Mouse (Mus musculus) fat pad, adult 2 months (tissue): ENCODE measurements around the gene 2210016L21Rik.
"Not testable (repeated sequence)": the region's sequence is repeated elsewhere in the genome, so short reads cannot be mapped to it uniquely, and the experiment has no call there.

Experiments used
- DNase-seq: peaks from one replicate; pipeline ENCODE4 v3.0.0-alpha.2; 2011; ENCODE audit warnings: low read depth, low spot score; ENCODE audit errors: extremely low read depth

2210016L21Rik gene

GRCm38 (mm10) chr5:114941138-114941537 lies 820 bp upstream of the 2210016L21Rik start:
- DNase-seq, result not testable (repeated sequence)

DNA sequence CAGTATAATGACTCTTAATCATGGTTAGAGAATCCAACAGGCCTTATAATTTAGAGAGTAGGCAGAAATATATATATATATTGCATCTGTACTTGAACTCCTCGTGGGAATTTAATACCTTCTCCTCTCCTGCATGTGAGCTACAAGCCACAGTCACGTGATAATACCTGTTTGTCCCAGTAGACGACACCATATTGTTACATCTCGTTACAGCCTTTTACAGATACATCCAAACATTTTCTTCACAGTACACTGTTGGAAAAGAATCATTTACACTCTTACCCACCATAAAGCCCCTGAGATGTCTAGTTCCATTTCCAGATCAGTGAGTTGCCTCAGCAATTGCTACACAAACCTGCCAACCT lies 790 bp downstream of the 2210016L21Rik start:
- DNase-seq, result no peak

DNA sequence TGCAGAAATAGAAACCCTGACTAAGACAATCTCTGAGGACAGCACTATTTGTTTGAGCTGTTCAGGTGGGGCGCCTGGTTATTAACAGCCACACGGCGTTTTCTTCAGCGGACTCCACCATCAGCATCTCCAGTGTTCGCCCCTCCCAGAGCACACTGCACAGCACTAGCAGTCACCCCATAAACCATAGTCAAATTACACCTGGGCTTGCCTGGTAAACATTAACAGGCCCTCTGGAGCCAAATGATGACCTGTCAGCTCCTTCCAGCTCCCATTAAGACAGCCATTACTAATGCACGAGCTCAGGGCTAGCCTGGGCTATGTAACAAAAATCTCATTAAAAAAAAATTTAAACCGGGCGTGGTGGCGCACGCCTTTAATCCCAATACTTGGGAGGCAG lies 3.1 kb downstream of the 2210016L21Rik start:
- DNase-seq, result no peak

GRCm38 (mm10) chr5:114948891-114949290 lies 6.9 kb downstream of the 2210016L21Rik start:
- DNase-seq, result no peak

- no peak for DNase-seq
Observed at GRCm38 (mm10) chr5:114949316-114949715, 7.4 kb downstream of the 2210016L21Rik start.

- no peak for DNase-seq
Observed at GRCm38 (mm10) chr5:114949812-114950211, 7.9 kb downstream of the 2210016L21Rik start.

GRCm38 (mm10) chr5:114950669-114951068 lies 8.7 kb downstream of the 2210016L21Rik start:
- no peak for DNase-seq

DNA sequence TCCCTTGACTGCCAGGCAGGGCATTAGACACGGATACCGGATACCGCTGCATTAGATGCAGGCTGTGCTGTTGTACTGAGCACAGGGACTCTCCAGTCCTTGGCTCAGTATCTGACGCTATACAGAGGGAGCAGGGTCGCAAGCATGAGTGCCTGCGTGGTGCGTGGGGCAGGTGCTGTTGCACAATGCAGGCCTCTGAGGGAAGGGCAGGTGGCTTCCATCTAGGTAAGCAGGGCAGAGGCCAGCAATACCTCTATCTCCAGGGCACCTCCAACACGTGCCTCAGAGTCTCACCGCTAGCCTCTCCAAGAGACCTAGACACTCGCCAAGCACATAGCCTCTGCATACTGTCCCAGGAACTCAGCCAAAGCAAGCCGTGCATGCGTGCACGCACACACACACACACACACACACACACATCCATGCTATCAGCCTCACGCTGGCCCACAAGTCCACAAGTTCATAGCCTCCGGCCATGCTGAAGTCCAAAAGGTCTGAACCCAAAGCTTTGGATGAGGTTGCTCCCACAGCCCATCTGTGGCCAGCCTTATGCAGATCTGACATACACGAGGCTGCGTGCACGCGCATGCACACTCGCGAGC lies 9.4 kb downstream of the 2210016L21Rik start:
- no peak for DNase-seq

DNA sequence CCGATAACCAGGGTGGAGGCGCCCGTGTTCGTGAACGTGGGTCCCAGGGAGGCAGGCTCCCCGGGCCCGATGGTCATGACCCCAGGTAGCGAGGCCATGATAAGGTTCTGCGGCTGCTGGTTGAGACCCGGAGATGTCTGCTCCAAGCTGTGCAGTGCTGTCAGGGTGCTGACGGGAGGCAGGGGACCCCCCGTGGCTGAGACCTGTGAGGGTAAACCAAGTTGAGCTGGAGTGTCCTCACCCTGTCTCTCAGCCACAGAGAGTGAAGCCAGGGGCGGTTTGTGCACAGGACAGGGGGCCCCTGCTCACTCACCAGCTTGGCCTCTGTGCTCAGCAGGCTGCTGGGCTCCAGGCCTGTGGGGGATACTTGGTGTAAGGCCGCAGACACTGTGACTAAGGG lies 11.4 kb downstream of the 2210016L21Rik start:
- no peak for DNase-seq

GRCm38 (mm10) chr5:114958069-114958468 lies 16.1 kb downstream of the 2210016L21Rik start:
- DNase-seq, result no peak

- no peak for DNase-seq
Observed at GRCm38 (mm10) chr5:114961590-114962360, 19.8 kb downstream of the 2210016L21Rik start.

GRCm38 (mm10) chr5:114964315-114964966 lies 22.5 kb downstream of the 2210016L21Rik start:
- DNase-seq, result no peak

DNA sequence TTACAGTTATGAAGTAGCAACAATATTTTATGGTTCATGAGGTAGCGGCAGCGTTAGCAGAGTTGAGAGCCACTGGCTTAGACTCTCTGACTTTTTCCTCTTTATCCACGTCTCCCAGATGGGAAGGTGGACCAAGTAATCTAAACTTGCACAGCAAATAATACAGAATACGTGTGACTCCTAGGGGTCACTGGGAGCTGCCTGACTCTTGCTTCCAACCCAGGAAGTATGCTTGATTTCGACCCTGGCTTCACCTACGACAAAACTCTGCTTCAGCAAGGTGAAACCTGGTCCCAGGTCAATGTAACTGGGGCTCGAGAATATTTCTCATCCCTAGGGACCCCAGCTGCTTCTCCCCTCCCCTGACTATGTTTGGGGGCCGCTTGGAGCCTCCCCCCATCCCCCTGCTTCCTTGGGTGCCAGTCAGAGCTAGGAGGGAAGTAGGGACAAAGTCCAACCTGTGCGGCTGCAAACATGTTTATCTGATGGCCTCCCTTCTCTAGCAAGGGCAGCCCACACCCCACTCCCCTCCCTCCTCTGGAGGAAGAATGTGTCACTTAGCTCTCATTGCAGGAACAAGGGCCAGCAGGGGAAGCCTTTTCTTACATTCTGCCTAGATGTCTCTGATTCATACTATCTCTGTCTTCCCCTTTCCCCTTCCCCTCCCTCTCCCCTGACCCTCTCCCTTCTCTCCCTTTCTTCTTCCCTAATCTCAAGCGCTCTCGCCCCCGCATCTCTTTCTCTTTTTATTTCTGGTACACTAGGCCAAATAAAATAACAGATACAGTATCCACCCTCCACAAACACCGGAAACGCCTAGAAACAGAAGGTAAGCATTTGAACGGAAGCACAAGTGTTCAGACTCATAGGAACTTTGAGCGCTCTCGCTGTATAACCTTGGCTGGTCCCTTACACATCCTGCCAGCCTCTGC lies 23.3 kb downstream of the 2210016L21Rik start:
- no peak for DNase-seq

- DNase-seq, result no peak
Observed at GRCm38 (mm10) chr5:114967523-114968268, 25.7 kb downstream of the 2210016L21Rik start.

- DNase-seq, result no peak
Observed at GRCm38 (mm10) chr5:114968651-114969050, 26.7 kb downstream of the 2210016L21Rik start.

DNA sequence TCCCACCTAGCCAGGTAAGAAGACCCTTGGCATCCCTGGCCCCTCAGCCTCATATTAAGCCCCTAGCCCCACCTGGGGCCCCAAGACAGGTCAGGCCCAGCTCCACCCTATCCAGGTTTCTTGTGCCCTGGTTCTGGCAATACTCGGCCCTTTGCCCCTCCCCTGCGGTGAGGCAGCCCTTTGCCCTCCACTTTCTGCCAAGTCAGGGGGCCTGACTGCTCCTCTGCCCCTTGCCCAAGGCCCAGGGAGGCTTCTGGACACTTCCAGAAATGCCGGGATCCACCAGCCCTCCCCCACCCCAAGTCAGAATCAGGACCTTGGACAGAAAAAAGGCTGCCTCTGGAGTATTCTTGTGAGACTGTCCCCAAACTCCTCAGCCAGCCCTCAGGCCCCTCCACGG lies 27.1 kb downstream of the 2210016L21Rik start:
- DNase-seq, result no peak

GRCm38 (mm10) chr5:114969609-114970215 lies 27.8 kb downstream of the 2210016L21Rik start:
- no peak for DNase-seq

DNA sequence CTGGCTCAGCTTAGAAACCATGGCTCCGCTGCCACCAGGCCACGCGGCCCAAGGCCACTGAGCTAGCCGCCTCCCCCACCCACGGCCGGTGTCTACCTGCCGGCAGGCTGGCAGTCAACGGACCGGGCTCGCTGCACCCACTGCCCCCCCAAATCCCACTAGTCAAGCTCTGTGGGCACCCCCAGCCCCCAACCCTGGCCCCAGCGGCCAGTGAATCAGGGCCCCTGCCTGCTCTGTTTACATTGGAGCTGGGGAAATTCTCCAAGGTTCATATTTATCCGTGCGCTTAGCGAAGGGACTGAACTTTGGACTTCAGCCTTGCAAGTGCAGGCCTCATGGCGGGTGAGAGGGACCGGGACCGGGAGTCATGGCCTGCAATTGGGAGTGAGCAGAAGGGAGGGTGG lies 28.9 kb downstream of the 2210016L21Rik start, which contains the start of gene Hnf1a:
Hnf1a (minus strand) TSS at position 271 of the 404 bp plus-strand sequence.
- DNase-seq, result no peak

DNA sequence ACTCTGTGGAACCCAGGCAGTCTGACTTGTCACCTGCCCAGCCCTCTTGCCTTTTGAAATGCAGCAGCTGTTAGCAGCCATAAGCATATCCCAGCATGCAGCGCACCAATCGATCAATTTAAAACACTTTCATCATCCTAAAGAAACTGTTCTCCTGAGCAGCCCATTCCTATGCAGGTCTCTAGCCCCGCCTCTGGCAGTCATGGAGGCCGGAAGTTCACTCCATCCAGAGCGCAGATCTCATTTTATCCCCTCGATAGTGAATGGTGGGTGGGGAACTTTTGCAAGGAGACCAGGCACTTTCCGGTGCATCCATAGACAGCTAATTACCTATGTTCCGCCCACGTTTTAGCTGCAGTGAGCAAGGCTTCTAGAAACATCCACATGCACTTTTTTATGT lies 30.2 kb downstream of the 2210016L21Rik start:
- DNase-seq, result no peak

DNA sequence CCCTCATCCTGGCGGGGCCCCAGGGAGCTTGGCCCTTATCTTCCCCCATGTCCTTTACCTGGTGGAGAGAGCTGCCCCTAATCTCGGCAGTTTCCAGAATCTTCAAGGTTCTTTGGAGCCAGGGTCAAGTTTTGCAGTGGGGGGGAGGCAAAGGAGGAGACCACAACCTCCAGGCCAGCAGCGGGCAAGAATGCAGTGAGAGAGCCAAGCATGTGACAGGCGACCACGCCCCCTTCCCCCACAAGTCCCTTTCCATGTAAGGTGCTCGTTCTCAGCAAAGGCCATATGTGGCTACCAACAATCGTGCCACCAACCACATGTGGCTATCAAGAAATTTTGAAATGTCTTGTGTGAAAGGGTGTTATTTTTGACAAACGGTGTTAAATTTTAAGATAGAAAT lies 31.2 kb downstream of the 2210016L21Rik start:
- no peak for DNase-seq
